In the genomic region with DNA sequence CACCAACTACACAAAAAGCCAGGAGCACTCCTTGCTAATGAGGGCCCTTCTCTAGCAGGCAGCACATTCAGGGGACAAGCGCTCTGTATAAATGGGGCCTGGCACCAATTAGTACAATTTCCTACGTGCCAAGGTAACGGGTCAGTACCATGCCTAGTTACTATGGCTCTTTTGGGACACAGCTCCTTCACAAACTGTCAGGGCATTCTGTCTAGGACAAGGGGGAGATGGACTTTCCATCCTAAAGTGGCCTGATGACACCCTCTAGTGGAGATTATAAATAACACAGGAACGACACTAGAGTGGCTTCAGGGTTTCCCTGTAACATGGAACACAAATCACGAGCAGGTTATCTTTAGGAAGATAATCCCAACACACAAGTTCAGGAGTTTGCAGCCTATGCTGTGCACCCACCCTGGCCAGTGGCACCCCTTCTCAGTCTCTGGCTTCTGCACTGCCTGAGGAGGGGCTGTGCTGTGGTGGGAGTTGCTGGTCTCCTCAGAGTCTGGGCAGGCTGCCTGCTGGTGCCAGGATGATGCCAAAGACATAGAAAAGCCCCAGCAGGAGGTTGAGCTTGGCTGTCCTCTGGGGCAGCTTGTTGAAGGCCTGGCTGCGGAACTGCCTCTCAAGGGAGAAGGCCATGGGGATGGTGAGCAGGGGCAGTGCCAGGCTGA, we compare ENCODE assay signal across 8 mouse cellular contexts. TPM values are rescaled to one million over a fixed set of nuclear protein-coding genes. Genes with fewer than 3 reads are reported as not detected.
DNase-seq lines count a peak whose midpoint lies in the region; ATAC-seq and TF ChIP-seq lines count a peak whose summit lies in the region.

No protein-coding gene starts in this region.

- peak; percentile 22 to 23 for DNase-seq in heart, adult 18-20 months
- no peak for DNase-seq in heart, postnatal 25 days (ENCODE audit: low spot score)
- DNase-seq in brain, embryonic 14.5 days (ENCODE audit: low read depth): peak; percentile 76
- DNase-seq in forebrain, postnatal 0 days: peak; percentile 78
- DNase-seq in left cerebral cortex, postnatal 36 days (ENCODE audit: low spot score in 2 of 2): peak; percentile 35 to 50
- no peak for DNase-seq in stomach, postnatal 0 days (ENCODE audit: low spot score)
- DNase-seq in adrenal gland, adult 8-10 months: no peak
- DNase-seq in kidney, postnatal 4 days: no peak

- TF ChIP-seq POLR2A in brain, embryonic 14.5 days (IDR thresholded peaks at IDR 0.05; ENCODE audit: borderline replicate concordance, extremely low read depth, insufficient read depth, insufficient read length, poor library complexity, severe bottlenecking): no peak

- H3K4me2 ChIP-seq in forebrain, postnatal 0 days (ENCODE audit: low read depth): no peak overlapping the region
- H3K4me2 ChIP-seq in stomach, postnatal 0 days (replicated peaks; ENCODE audit: low read depth): no peak overlapping the region

- H3K9me3 ChIP-seq in forebrain, postnatal 0 days (ENCODE audit: low read length): no peaks in the 10 kb centered on the region
- no peaks in the 10 kb centered on the region for H3K9me3 ChIP-seq in stomach, postnatal 0 days (ENCODE audit: control insufficient read depth, low read length)

- WGBS in forebrain, postnatal 0 days: 42% methylated on average over 6 of the region's 6 CpGs
- 72% methylated on average over 6 of the region's 6 CpGs for WGBS in stomach, postnatal 0 days

- intact Hi-C loops in heart, postnatal 25 days (cut with DNase I): no loop called here
- intact Hi-C loops in left cerebral cortex, postnatal 36 days (cut with DNase I): loop anchor here (10.0 kb wide), 1 partner anchor 331 kb away; no protein-coding TSS in a partner anchor

- no peaks in the 10 kb centered on the region for H3K27me3 ChIP-seq in forebrain, postnatal 0 days (ENCODE audit: insufficient read depth, low read length)
- no peaks in the 10 kb centered on the region for H3K27me3 ChIP-seq in stomach, postnatal 0 days (ENCODE audit: control insufficient read depth, insufficient read depth, low read length)

- no peaks in the 10 kb centered on the region for H3K36me3 ChIP-seq in forebrain, postnatal 0 days (ENCODE audit: insufficient read depth)
- H3K36me3 ChIP-seq in stomach, postnatal 0 days (ENCODE audit: control insufficient read depth, insufficient read depth, low read length): peaks cover 4% of the 10 kb centered on the region; the same call in 1 of the 2 replicates

- H3K9ac ChIP-seq in forebrain, postnatal 0 days: no peak overlapping the region
- H3K9ac ChIP-seq in stomach, postnatal 0 days (ENCODE audit: low read length): no peak overlapping the region

- no peak overlapping the region for H3K4me3 ChIP-seq in forebrain, postnatal 0 days (ENCODE audit: low read depth, low read length)
- H3K4me3 ChIP-seq in stomach, postnatal 0 days (ENCODE audit: low read depth, low read length): no peak overlapping the region

- H3K27ac ChIP-seq in forebrain, postnatal 0 days (ENCODE audit: low read depth, low read length): 0 out of 2 replicates have a peak overlapping the region, but pooled peaks have one; percentile 2
- H3K27ac ChIP-seq in stomach, postnatal 0 days (replicated peaks): no peak overlapping the region

- H3K4me1 ChIP-seq in forebrain, postnatal 0 days (ENCODE audit: insufficient read depth): no peaks in the 10 kb centered on the region
- H3K4me1 ChIP-seq in stomach, postnatal 0 days (replicated peaks; ENCODE audit: control insufficient read depth, insufficient read depth): no peaks in the 10 kb centered on the region

- ATAC-seq in forebrain, postnatal 0 days: peak; percentile 87
- peak; percentile 28; the same call in 1 of the 2 replicates for ATAC-seq in stomach, postnatal 0 days (ENCODE audit: low FRiP score, low TSS enrichment)

- TF ChIP-seq CTCF in brain, embryonic 14.5 days (IDR thresholded peaks at IDR 0.05; ENCODE audit: borderline replicate concordance, extremely low read depth, insufficient read depth, insufficient read length): peak; percentile 61; the same call in 1 of the 2 replicates
- peak; percentile 84 for TF ChIP-seq CTCF in forebrain, postnatal 0 days (IDR thresholded peaks at IDR 0.05; ENCODE audit: low read depth)
- peak; percentile 66 for TF ChIP-seq CTCF in stomach, postnatal 0 days (IDR thresholded peaks at IDR 0.05; ENCODE audit: low read depth)

- no peak for TF ChIP-seq EP300 in stomach, postnatal 0 days (optimal IDR thresholded peaks at IDR 0.05)

RNA-seq across cellular contexts. Expression of a gene that starts 8.8 kb away (rescaled TPM):
- total RNA-seq in heart, adult 18-20 months (2021): 10 to 100 TPM; 17.6 to 18.7 TPM
- 10 to 100 TPM; 19.4 to 20.7 TPM for total RNA-seq in heart, postnatal 25 days (2021)
- 15.8 and 16.7 TPM in 2 replicates for polyA plus RNA-seq in brain, embryonic 14.5 days (2012; rRNA removed)
- total RNA-seq in forebrain, postnatal 0 days (2014; rRNA removed): 13.6 and 18.7 TPM in 2 replicates
- polyA plus RNA-seq in forebrain, postnatal 0 days (2015; fragmentation: Nextera tagmentation; extraction: Ambion mirVana): 11.7 and 12.2 TPM in 2 replicates
- total RNA-seq in left cerebral cortex, postnatal 36 days (2021): 1 to 10 TPM; 8.3 to 8.6 TPM
- 9.5 and 10.3 TPM in 2 replicates for polyA plus RNA-seq in stomach, postnatal 0 days (2015; fragmentation: Nextera tagmentation; extraction: Ambion mirVana)
- total RNA-seq in adrenal gland, adult 8-10 months (2022): 10 to 100 TPM; 17.1 to 20.4 (median 17.8) TPM

RNA-seq across cellular contexts. Expression of a gene that starts 12.6 kb away (rescaled TPM):
- total RNA-seq in heart, adult 18-20 months (2021): 10 to 100 TPM; 49.8 to 51.4 TPM
- total RNA-seq in heart, postnatal 25 days (2021): 10 to 100 TPM; 45.3 to 46.0 TPM
- polyA plus RNA-seq in brain, embryonic 14.5 days (2012; rRNA removed): 27.0 and 41.1 TPM in 2 replicates
- 35.2 and 43.6 TPM in 2 replicates for total RNA-seq in forebrain, postnatal 0 days (2014; rRNA removed)
- 27.7 and 28.0 TPM in 2 replicates for polyA plus RNA-seq in forebrain, postnatal 0 days (2015; fragmentation: Nextera tagmentation; extraction: Ambion mirVana)
- total RNA-seq in left cerebral cortex, postnatal 36 days (2021): 100 to 1,000 TPM in 1 of 2 experiments, 10 to 100 TPM in 1; 91.8 to 100 TPM
- 14.7 and 15.4 TPM in 2 replicates for polyA plus RNA-seq in stomach, postnatal 0 days (2015; fragmentation: Nextera tagmentation; extraction: Ambion mirVana)
- total RNA-seq in adrenal gland, adult 8-10 months (2022): 10 to 100 TPM; 74.2 to 82.1 (median 79.3) TPM

Comparison
In these comparisons a context has a peak if more than half of its experiments do, and no peak if none do; other contexts are left out.
1. DNase-seq: peak in heart, adult 18-20 months (2 of 2), brain, embryonic 14.5 days (single experiment), forebrain, postnatal 0 days (single experiment) and left cerebral cortex, postnatal 36 days (2 of 2); none in heart, postnatal 25 days (single experiment), stomach, postnatal 0 days (single experiment), adrenal gland, adult 8-10 months (single experiment) and kidney, postnatal 4 days (0 of 2).
2. Peak in every context shown above with its lines, with median percentiles within 50 percentile points of each other: CTCF ChIP-seq.